Mouse (Mus musculus): ENCODE measurements around the gene Kat2b.

GRCm38 (mm10) chr17:53619391-53619790 is 52.7 kb downstream of the Kat2b start:
- no peak for TF ChIP-seq ZC3H11A (IDR thresholded peaks at IDR 0.05; ENCODE audit: borderline replicate concordance, low read depth, low read length)
- no peak for TF ChIP-seq HCFC1 (IDR thresholded peaks at IDR 0.05; ENCODE audit: borderline replicate concordance, insufficient read depth, low read length)
- TF ChIP-seq ZNF384 (IDR thresholded peaks at IDR 0.05; ENCODE audit: low read depth, low read length) = no peak
- TF ChIP-seq CHD2 (IDR thresholded peaks at IDR 0.05; ENCODE audit: low read depth, low read length) = no peak
